Mouse (Mus musculus): ENCODE data around the gene Ccl3.

Ccl3 gene

DNA sequence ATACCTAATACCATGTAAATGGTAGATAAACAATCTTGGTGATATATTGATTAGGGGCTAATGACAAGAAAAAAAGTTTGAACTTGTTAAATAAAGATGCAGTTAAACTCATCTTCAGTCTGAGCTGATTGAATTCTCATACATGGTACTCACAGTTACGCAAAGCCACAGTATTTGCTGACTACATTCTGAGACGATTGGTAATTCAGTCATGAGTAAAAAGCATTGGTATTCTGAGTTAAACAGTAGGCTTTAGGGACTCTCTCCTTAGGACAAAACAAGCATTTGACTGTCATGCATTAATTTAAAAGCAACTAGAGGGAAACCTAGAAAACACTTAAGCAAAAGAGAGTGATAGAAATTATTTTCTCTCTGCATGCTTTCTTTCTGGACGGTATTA lies 25.6 kb downstream of the Ccl3 start:
- DNase-seq (ENCODE audit: low read depth, low spot score) = no peak

DNA sequence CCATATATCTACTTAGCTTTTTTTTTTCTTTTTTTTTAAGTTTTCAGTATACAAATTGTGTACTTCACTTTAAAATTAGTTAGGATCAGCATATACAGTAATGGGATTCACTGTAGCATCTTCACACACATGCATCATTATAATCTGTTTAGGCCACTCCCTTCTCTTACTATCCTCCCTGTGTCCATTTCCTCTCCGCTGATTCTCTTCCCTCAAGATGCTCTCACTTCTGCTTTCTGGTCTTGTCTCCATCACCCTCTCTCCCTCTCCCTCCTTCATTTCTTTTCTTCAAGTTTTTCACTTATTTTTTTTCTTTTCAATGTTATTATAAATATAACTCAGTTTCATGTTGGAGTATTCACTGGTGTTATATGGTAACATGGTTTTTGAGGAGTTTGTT lies 30.1 kb downstream of the Ccl3 start:
- no peak for DNase-seq (ENCODE audit: low read depth, low spot score)

DNA sequence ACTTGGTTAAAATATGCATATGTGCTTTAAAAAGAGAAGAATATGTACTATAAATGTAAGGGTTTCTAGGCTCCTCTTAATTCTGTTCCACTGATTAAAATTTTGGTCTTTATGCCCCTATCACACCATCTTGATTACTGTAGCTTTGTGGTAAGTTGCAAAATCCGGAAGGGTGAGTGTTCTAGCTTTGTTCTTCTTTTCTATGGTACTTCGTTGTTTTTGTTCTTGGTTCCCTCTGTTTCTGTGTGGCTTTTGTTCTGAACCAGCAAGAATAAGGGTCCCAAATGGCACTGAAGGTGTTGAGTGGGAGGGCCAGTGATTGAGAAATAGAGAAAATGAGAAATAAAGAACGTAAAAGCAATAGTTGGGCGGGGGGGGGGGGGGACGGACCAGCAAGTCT lies 30.9 kb downstream of the Ccl3 start:
- no peak for DNase-seq (ENCODE audit: low read depth, low spot score)

DNA sequence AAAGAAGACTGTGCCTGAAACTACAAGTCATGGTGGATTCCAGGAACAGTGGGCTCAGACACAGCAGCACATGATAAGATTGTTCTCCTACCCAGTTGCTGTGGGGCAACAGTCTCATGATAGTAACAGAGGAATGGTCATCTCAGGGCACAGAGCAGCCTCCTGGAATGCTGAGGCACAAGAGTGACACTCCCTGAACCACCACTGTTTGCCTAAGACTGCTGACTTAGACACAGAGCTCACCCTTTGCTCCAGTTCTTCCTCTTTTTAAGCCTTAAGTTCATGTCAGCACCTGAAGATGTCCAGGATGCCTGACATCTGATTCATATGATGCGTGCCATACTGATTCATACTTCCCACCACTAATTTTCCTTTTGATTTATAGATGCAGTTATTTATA lies 32.6 kb downstream of the Ccl3 start:
- DNase-seq (ENCODE audit: low read depth, low spot score) = no peak

DNA sequence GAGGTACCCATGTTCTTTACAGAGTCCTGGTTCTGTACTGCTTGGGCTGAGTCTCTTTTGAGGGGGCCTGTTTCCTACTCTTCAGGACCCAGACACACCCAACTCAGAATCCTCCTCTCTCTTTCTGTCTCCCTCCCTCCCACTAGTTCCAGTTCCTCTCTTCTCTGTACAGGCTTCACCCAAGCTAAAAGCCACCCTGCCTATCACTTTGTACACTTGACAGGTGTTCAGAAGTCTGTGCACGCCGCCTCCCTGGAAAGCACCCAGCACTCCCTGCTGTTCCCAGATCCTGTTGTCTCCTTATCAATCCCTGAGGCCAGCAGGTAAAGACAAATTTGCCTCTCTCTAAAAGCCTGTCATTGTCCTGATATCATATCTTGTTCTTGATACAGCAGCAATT lies 38.3 kb downstream of the Ccl3 start:
- DNase-seq (ENCODE audit: low read depth, low spot score) = no peak

DNA sequence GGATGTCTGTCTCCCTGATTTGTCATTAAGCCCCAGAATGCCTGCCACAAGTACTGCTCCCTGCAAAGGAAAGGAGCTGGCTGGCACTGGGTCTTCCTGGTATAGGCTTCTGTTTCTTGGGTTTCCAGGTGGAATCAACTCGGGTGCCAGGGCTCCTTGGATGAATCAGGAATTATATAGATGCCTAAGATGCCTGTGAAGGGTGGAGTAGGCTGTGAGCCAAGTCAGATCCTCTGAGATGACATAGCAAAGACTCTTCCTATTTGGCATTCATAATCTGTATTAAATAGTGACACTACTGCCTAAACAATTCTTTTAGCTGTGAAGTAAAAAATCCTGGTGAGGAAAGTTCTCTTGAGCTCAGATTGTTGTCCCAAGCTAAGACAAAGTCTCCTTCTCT lies 42.8 kb downstream of the Ccl3 start:
- no peak for DNase-seq (ENCODE audit: low read depth, low spot score)

DNA sequence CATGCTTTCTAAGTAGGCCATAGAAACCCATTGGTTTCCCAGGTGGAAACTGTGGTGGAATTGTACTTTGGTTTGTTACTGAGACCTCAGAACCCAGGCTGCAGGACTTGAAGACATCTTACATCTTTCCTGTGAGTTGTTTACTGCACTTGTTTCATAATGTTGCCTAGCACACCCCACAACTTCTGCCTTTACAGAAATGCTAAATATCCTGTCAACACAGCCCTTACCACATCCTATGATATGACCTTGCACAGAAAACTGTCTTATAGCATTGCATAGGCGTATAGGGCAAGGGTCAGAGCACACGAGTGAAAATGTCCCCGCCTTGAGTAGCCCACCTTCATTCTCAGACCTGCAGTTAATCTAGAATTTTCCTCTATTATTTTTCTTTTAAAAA lies 43.6 kb downstream of the Ccl3 start:
- no peak for DNase-seq (ENCODE audit: low read depth, low spot score)

DNA sequence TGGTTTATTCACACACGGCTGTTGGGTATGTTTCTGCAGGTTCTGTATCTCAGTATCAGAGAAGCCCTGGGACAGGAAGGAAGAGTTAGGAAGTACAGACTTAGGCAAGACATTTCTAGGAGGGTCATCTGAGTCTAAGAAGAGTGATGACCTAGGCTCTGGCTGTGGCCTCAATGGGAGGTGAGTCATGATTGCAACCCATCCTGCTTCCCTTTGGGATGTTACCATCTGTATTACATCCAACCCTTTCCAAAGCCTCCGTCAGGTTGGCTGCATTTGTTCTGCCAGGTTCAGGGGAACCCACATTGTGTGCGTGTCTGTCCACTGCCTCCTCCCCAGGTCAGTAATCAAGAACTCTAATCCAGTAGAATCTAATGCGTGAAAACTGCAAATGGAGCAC lies 44.5 kb downstream of the Ccl3 start:
- DNase-seq (ENCODE audit: low read depth, low spot score) = no peak

DNA sequence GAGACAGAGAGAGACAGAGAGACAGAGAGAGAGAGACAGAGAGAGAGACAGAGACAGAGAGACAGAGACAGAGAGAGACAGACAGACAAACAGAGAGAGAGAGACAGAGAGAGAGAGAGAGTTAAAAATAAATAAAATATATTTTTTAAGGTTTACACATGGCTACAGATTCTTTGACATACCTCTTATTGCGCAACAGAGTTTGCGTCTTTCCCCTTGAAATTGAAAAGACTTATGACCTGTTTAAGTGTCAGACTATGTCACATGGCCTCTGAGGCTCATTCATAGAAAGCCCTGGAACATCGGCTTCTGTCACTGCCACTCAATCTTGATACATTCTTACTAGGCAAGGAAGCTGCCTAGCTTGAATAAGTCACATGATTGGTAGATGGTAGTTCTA lies 45.8 kb downstream of the Ccl3 start:
- no peak for DNase-seq (ENCODE audit: low read depth, low spot score)

DNA sequence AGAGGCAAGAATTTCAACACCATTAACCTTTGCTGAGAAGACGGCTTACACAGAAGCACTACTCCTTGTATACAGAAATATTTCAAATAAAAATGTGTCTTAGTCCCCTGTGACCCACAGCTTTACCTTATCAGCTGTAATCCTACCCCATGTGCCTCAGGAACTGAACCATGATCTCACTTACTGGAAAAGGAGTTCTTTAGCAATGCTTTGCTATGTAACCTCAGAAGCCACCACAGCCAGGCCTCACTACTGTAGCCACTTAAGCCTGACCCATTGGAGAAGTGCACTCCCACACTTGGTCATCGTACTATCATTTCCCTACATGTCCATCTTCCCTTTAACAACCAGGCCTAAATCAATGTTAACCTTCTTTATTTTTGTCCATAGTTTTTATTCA lies 48.6 kb downstream of the Ccl3 start:
- no peak for DNase-seq (ENCODE audit: low read depth, low spot score)

DNA sequence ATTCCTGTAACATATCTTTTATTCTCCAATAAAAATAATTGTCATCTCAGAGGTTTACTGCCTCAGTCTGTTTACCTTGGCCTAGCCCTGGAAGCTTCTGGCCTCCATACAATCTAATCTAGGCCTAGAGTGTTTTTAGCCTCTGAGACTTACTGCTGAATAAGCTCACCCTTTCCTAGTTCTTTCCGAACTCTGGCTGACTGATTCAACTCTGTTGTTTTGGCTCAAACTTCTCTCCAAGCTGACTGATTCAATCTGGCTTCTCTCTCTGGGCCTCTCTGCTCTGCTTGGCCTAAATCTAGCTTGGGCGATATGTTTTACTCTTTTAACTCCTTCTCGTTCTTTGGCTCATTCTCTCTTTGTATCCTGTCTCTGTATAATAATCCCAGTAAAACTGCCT lies 50.2 kb downstream of the Ccl3 start:
- DNase-seq (ENCODE audit: low read depth, low spot score) = no peak

DNA sequence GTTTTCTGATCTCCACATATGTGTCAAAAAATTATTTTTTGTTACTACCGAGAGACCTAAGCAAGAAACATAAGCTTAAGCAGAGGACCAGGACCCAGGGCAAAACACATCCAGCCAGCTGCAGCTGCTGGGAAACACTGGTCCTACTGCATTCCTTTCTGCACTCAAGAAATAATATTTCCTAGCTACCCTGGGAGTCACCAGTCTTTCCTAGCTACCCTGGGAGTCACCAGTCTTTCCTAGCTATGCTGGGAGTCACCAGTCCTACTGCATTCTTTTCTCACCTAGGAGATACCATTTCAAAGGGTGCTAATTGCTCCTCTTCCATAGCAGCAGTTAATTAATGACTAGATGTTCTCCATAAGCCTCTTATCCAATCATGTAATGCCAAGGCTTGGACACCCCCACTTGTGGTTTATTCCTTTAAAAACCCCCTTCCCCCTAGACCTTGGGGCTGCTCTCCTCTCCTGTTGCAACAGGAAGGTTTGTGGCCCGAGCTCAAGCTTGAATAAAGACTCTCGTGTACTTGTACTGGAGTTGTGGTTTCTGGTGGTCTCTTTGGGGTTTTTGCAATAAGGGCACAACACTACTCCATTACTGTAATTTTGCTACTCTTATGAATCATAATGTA lies 50.8 kb downstream of the Ccl3 start:
- peak; percentile 12 for DNase-seq (ENCODE audit: low read depth, low spot score)

Data from forelimb bud, embryonic 11.5 days (tissue).